In genomic region chr10:44037918-44038544, GRCm38 (mm10) we compare ENCODE assay signal across 10 mouse cellular contexts.
A peak's percentile ranks its signal among the peaks of the same experiment; 100 is the strongest.
DNase-seq lines count a peak whose midpoint lies in the region; ATAC-seq and TF ChIP-seq lines count a peak whose summit lies in the region.
"Had no signal": no experiment of that assay in that cellular context is flagged by ENCODE, and none has a peak within 500 bp of the region (broad histone marks: within the 10 kb centered on the region; RNA-seq: fewer than 3 reads in every experiment).

No protein-coding gene starts in this region.

- WGBS in heart, embryonic 14.5 days = 29% methylated on average over 11 of the region's 11 CpGs

- no peak overlapping the region for H3K4me3 ChIP-seq in heart, embryonic 14.5 days (ENCODE audit: control insufficient read depth in 1 of 2, insufficient read depth in 1 of 2, low read depth in 1 of 2, low read length in 2 of 2)
- H3K4me3 ChIP-seq in CH12.LX (replicated peaks in 1 of 3; ENCODE audit: low read depth in 2 of 3, low read length in 2 of 3, poor library complexity in 1 of 3) = no peak overlapping the region

- H3K9me3 ChIP-seq in heart, embryonic 14.5 days (ENCODE audit: control insufficient read depth, low read length) = 0 out of 2 replicates have a peak, but pooled peaks cover 3% of the 10 kb centered on the region
- peaks cover 4% of the 10 kb centered on the region for H3K9me3 ChIP-seq in CH12.LX (replicated peaks; ENCODE audit: low read length)

- H3K27me3 ChIP-seq in heart, embryonic 14.5 days (ENCODE audit: control insufficient read depth, insufficient read depth, low read length) = no peaks in the 10 kb centered on the region
- H3K27me3 ChIP-seq in CH12.LX (replicated peaks) = no peaks in the 10 kb centered on the region

- H3K27ac ChIP-seq in heart, embryonic 14.5 days (replicated peaks in 1 of 2; ENCODE audit: control insufficient read depth in 1 of 2, insufficient read depth in 1 of 2, low read depth in 2 of 2, low read length in 2 of 2) = no peak overlapping the region
- H3K27ac ChIP-seq in CH12.LX (ENCODE audit: insufficient read depth, low read depth) = no peak overlapping the region
- H3K27ac ChIP-seq: liver, embryonic 14.5 days had no signal

- no peak for TF ChIP-seq CTCF in CH12.LX (conservative IDR thresholded peaks at IDR 0.05 in 1 of 2, IDR thresholded peaks at IDR 0.05 in 1 of 2; ENCODE audit: low read depth in 2 of 2, low read length in 2 of 2)

- no peak for ATAC-seq in heart, embryonic 14.5 days (ENCODE audit: insufficient number of reproducible peaks, insufficient read depth, low FRiP score, low read depth)

- no peak for TF ChIP-seq RAD21 in CH12.LX (IDR thresholded peaks at IDR 0.05; ENCODE audit: low read depth, low read length)

- no peaks in the 10 kb centered on the region; a peak in 1 of 4 replicates for H3K4me1 ChIP-seq in heart, embryonic 14.5 days (ENCODE audit: control insufficient read depth in 2 of 2, insufficient read depth in 2 of 2, low read length in 2 of 2)
- peaks cover 0 to 2% of the 10 kb centered on the region in 2 experiments; a peak in 1 of 4 replicates for H3K4me1 ChIP-seq in CH12.LX (ENCODE audit: control insufficient read depth in 1 of 2, insufficient read depth in 2 of 2)

- no peak for TF ChIP-seq POLR2A in CH12.LX (IDR thresholded peaks at IDR 0.05; ENCODE audit: low read depth, low read length)

- no peak for DNase-seq in heart, adult 8-10 months (ENCODE audit: low spot score)
- DNase-seq in CH12.LX (ENCODE audit: extremely low read depth) = no peak
- peak; percentile 69 for DNase-seq in induced T-regulatory cell, adult 2 months (ENCODE audit: low read depth)
- peak; percentile 70 for DNase-seq in naive thymus-derived CD4-positive, alpha-beta T cell, adult 2 months (ENCODE audit: low read depth)
- DNase-seq in right cerebral cortex, adult 18-20 months = no peak
- DNase-seq in right cerebral cortex, adult 2 months (ENCODE audit: low spot score in 2 of 2) = no peak
- no peak for DNase-seq in gastrocnemius, adult 8-10 months (ENCODE audit: low spot score in 2 of 2)
- DNase-seq: gastrocnemius, postnatal 36 days had no signal

- peak overlapping the region; percentile 24 for H3K4me2 ChIP-seq in heart, embryonic 14.5 days (ENCODE audit: low read length)
- peak overlapping the region; percentile 39; the same call in 1 of the 2 replicates for H3K4me2 ChIP-seq in CH12.LX (ENCODE audit: insufficient read depth, low read depth, poor library complexity, severe bottlenecking)

- H3K36me3 ChIP-seq in heart, embryonic 14.5 days (ENCODE audit: control insufficient read depth, insufficient read depth, low read length) = no peaks in the 10 kb centered on the region
- H3K36me3 ChIP-seq in CH12.LX (replicated peaks in 1 of 2; ENCODE audit: control insufficient read depth in 1 of 2, insufficient read depth in 1 of 2, low read length in 1 of 2) = no peaks in the 10 kb centered on the region

- dilution Hi-C loops in CH12.LX (cut with MboI; ENCODE audit: extremely low pct_ligation_motif_present, extremely low pct_unique_long_range_greater_than_20kb, low sequenced_read_pairs) = no loop called here

- in situ Hi-C loops in CH12.LX (cut with MboI; ENCODE audit: low pct_ligation_motif_present, low pct_unique_long_range_greater_than_20kb, low sequenced_read_pairs) = no loop called here

- TF ChIP-seq EP300 in CH12.LX (IDR thresholded peaks at IDR 0.05; ENCODE audit: low read length) = no peak

- no peaks in the 10 kb centered on the region for H3K79me2 ChIP-seq in CH12.LX (replicated peaks; ENCODE audit: control insufficient read depth, extremely low read depth, insufficient read depth, poor library complexity, severe bottlenecking)

- H3K9ac ChIP-seq in heart, embryonic 14.5 days (ENCODE audit: low read length) = no peak overlapping the region
- H3K9ac ChIP-seq in CH12.LX (ENCODE audit: insufficient read depth, low read depth) = no peak overlapping the region
- H3K9ac ChIP-seq: liver, embryonic 14.5 days had no signal

TF ChIP-seq in CH12.LX, 34 proteins besides CTCF, POLR2A, EP300 and RAD21:
- TF ChIP-seq ELF1 (IDR thresholded peaks at IDR 0.05; ENCODE audit: low read depth, low read length) = peak; percentile 51
- no peak for TF ChIP-seq NRF1 (IDR thresholded peaks at IDR 0.05; ENCODE audit: low read depth, low read length)

Comparison
In these comparisons a context has a peak if more than half of its experiments do, and no peak if none do; other contexts are left out.
1. DNase-seq: peak in induced T-regulatory cell, adult 2 months (single experiment) and naive thymus-derived CD4-positive, alpha-beta T cell, adult 2 months (single experiment); none in heart, adult 8-10 months (single experiment), CH12.LX (single experiment), right cerebral cortex, adult 18-20 months (single experiment), right cerebral cortex, adult 2 months (0 of 2) and gastrocnemius, adult 8-10 months (0 of 2).